Mouse (Mus musculus) midbrain, postnatal 0 days (tissue): Measurements from ENCODE around the gene Nbr1. TPM values are rescaled to one million over a fixed set of nuclear protein-coding genes. Genes with fewer than 3 reads are reported as not detected.

Source experiments
- ATAC-seq: fragments of 200-750 bp; cut with Nextera tagmentation; 2 replicates; pipeline ENCODE4 v1.8.0; 2017; ENCODE audit warnings: moderate number of reproducible peaks, mild to moderate bottlenecking, moderate TSS enrichment, moderate library complexity; ENCODE audit not compliant: low FRiP score
- DNase-seq: peaks from one replicate; pipeline ENCODE4 v3.0.0-alpha.2; 2015; ENCODE audit warnings: low spot score
- H3K27ac ChIP-seq: fragments of 300-500 bp; sonication (generic); 2 replicates; pipeline ENCODE4 v1.5.1; 2014; ENCODE audit warnings: low read depth, mild to moderate bottlenecking, low read length, mixed read lengths
- H3K27me3 ChIP-seq: fragments of 300-500 bp; sonication (generic); 2 replicates; pipeline ENCODE4 v1.6.1; 2014; ENCODE audit warnings: low read length, control low read depth, mixed read lengths; ENCODE audit not compliant: insufficient read depth
- H3K36me3 ChIP-seq: fragments of 300-500 bp; sonication (generic); 2 replicates; pipeline ENCODE4 v1.6.1; 2014; ENCODE audit warnings: low read length, control low read depth, mixed read lengths; ENCODE audit not compliant: insufficient read depth
- H3K4me1 ChIP-seq: fragments of 300-500 bp; sonication (generic); 2 replicates; pipeline ENCODE4 v1.6.1; 2014; ENCODE audit warnings: mild to moderate bottlenecking, control low read depth, antibody characterized with exemption, low read length, mixed read lengths; ENCODE audit not compliant: insufficient read depth
- H3K4me2 ChIP-seq: fragments of 300-500 bp; sonication (generic); 2 replicates; pipeline ENCODE4 v1.6.1; 2014; ENCODE audit warnings: low read depth, mild to moderate bottlenecking, low read length, mixed read lengths; ENCODE audit not compliant: poor library complexity, severe bottlenecking
- H3K4me3 ChIP-seq: fragments of 300-500 bp; sonication (generic); 2 replicates; pipeline ENCODE4 v1.5.1; 2014; ENCODE audit warnings: low read depth, mild to moderate bottlenecking, low read length, moderate library complexity
- H3K9ac ChIP-seq: fragments of 300-500 bp; sonication (generic); replicated peaks from 2 replicates; pipeline ENCODE4 v1.6.1; 2014; ENCODE audit warnings: mild to moderate bottlenecking, low read length, moderate library complexity, mixed read lengths; ENCODE audit not compliant: poor library complexity, severe bottlenecking
- H3K9me3 ChIP-seq: fragments of 300-500 bp; sonication (generic); 2 replicates; pipeline ENCODE4 v1.6.1; 2016; ENCODE audit warnings: low read length, control low read depth
- CTCF ChIP-seq: IDR thresholded peaks from 2 replicates; pipeline ENCODE4 v1.5.1; 2016; ENCODE audit warnings: antibody characterized with exemption, mild to moderate bottlenecking
- WGBS: fragments of 180-500 bp; shearing (Covaris S2); extraction: QIAGEN DNeasy Blood & Tissue Kit; methylation state at CpG from one replicate; pipeline ENCODE4 v1.1.7; 2014; 5-methylcytosine and 5-hydroxymethylcytosine counted together
- polyA plus RNA-seq: library from polyadenylated mRNA; unstranded; fragments of >200 nt; fragmentation: Nextera tagmentation; extraction: Ambion mirVana; gene quantifications from 2 replicates; pipeline ENCODE4 v1.2.1, GENCODE M21; 2015
- total RNA-seq: library from RNA; depleted of rRNA; stranded (reverse); fragments of >200 nt; gene quantifications from 2 replicates; pipeline ENCODE4 v1.2.3, GENCODE M21; 2014

The Nbr1 gene
- total and polyA plus RNA-seq, 2 experiments from 2014 or later: 56.3 to 128 TPM

DNA sequence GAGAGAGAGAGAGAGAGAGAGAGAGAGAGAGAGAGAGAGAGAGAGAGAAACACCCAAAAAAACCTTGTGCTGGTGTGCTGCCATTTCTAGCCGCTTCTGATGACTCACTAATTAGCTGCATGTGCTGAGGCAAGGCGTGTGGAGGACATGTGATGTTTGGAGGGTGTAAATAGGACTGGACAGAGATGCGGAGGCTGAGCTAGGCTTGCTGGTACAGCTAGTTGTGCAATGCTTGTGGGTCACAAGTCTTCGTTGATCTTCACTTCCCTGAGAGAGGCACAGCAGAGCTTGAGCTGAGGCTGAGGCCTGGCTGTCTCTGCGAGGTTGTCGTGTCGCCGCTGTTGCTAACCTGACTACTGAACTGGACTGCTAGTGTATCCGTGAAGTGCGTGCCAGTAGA, 35.7 kb downstream of the Nbr1 start:
- Histone ChIP-seq H3K36me3 (peaks cover 3% of the 10 kb centered on the region; the same call in 1 of the 2 replicates), H3K27me3 (no peaks in the 10 kb centered on the region), H3K4me2 (no peak overlapping the region), H3K9ac (no peak overlapping the region), H3K9me3 (no peaks in the 10 kb centered on the region), H3K4me1 (no peaks in the 10 kb centered on the region), H3K27ac (no peak overlapping the region), H3K4me3 (no peak overlapping the region)
- TF ChIP-seq CTCF: no peak
- ATAC-seq: no peak
- 89% methylated on average over 10 of the region's 10 CpGs for WGBS
- DNase-seq: no peak

DNA sequence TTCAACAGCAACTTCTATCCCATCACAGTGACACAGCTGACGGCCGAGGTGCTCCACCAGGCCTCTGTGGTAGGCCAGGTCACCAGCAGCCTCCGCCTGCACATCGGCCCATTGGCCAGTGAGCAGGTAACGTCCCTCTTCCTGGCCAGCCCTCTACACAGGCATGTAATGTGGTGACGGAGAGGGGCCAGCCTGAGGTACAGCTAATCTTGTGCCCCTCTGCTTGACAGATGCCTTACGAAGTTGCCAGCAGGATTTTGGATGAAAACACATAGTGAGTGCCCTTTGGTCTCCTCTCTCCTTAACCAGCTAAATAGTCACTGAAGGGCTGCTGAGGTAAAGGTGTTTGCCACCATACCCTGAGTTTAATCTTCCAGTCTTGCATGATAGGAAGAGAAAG, 36.9 kb downstream of the Nbr1 start:
- Histone ChIP-seq H3K27me3 (no peaks in the 10 kb centered on the region), H3K27ac (no peak overlapping the region), H3K4me3 (no peak overlapping the region), H3K4me1 (no peaks in the 10 kb centered on the region), H3K9ac (no peak overlapping the region), H3K36me3 (peaks cover 3% of the 10 kb centered on the region; the same call in 1 of the 2 replicates), H3K4me2 (no peak overlapping the region), H3K9me3 (no peaks in the 10 kb centered on the region)
- DNase-seq (no peak), ATAC-seq (no peak)
- TF ChIP-seq CTCF: no peak
- WGBS: 94% methylated on average over 7 of the region's 7 CpGs

DNA sequence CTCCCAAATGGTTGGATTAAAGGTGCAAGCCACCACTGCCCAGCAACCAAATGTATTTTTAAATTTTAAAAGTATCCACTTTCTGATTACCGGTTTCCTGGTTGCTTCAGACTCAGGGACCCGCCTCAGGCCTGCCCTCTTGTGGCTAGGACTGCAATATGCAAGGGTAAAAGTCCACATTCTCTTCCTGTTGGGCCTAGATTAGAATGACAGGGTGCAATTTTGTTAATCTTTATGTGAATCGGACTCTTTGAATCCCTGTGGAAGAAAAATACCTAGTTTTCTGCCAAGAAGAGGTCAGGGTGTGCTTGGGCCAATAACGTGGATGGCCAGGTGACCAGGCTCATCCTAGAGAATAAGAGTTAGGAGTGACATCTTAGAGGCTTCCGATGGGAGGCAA, 37.5 kb downstream of the Nbr1 start:
- no peaks in the 10 kb centered on the region for H3K27me3 ChIP-seq
- peaks cover 3% of the 10 kb centered on the region; the same call in 1 of the 2 replicates for H3K36me3 ChIP-seq
- no peak overlapping the region for H3K4me2 ChIP-seq
- ATAC-seq: no peak
- no peaks in the 10 kb centered on the region for H3K4me1 ChIP-seq
- TF ChIP-seq CTCF: peak; percentile 80
- no peak overlapping the region for H3K9ac ChIP-seq
- no peaks in the 10 kb centered on the region for H3K9me3 ChIP-seq
- no peak overlapping the region for H3K4me3 ChIP-seq
- WGBS: 27% methylated on average over 5 of the region's 5 CpGs
- peak; percentile 42 for DNase-seq
- no peak overlapping the region for H3K27ac ChIP-seq

DNA sequence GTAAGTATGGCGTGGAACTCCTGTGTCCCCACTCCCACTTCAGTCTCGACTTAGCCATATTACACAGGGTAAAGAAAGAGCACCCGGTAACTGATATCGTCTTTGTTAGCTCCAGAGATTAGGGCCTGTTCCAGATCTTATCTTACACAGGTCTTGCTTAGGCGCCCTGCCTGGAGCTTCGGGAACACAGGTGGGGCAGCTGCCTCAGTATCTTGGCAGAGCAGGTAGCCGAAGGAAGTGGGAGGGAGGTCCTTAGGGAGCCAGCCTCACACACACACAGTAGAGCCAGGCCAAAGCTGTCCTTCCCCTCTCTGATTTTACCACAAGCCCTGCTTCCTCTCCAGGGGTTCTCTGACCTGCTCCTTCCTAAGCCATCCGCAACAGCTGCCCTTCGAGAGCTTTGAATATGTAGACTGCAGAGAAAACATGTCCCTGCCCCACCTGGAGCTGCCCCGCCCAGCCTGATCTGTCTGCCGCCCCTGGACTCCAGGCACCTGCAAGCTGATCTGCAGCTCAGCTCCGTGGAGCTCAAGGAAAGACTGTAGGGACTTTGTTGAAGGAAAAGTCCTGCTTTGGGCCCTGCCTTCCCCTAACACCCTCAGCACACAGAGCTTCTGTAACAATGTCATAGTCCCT, 38.2 kb downstream of the Nbr1 start:
- 82% methylated on average over 12 of the region's 12 CpGs for WGBS
- TF ChIP-seq CTCF: no peak
- Histone ChIP-seq H3K36me3 (peaks cover 3% of the 10 kb centered on the region; the same call in 1 of the 2 replicates), H3K4me3 (no peak overlapping the region), H3K9me3 (no peaks in the 10 kb centered on the region), H3K27me3 (no peaks in the 10 kb centered on the region), H3K9ac (no peak overlapping the region; the same call in 1 of the 2 replicates), H3K4me1 (no peaks in the 10 kb centered on the region), H3K27ac (no peak overlapping the region), H3K4me2 (no peak overlapping the region)
- DNase-seq: no peak
- ATAC-seq: no peak

DNA sequence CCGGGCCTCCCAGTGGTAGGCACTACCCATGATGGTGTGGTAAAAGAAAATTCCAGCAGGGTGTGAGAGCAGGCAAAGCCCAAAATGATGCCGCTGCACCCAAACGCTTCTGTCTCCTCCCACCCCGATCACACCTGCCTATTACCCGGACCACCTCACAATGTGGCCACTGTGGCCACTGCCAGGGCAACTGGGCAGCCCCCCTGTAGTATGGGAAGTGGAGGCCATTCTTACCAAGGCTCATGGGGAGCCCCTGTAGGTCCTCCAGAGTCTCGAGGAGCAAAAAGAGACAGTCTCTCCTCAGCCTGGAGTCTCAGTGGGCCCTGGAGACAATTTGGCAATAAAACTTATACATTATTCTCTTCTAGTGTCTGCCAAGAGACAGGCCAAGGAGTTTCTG, 47.2 kb downstream of the Nbr1 start, which contains the start of gene Gm11634:
TSS of gene Gm11634 (minus strand) at position 101 of the 400 bp plus-strand sequence.
- Histone ChIP-seq H3K4me3 (no peak within 1 kb of the TSS), H3K9me3 (no peaks in the 10 kb centered on the region), H3K9ac (no peak within 1 kb of the TSS), H3K4me1 (no peaks in the 10 kb centered on the region), H3K27ac (no peak within 1 kb of the TSS), H3K36me3 (no peaks in the 10 kb centered on the region), H3K4me2 (no peak within 1 kb of the TSS), H3K27me3 (no peaks in the 10 kb centered on the region)
- DNase-seq (no peak), ATAC-seq (no peak)
- no peak for TF ChIP-seq CTCF
- WGBS: 89% methylated on average over 6 of the region's 6 CpGs

DNA sequence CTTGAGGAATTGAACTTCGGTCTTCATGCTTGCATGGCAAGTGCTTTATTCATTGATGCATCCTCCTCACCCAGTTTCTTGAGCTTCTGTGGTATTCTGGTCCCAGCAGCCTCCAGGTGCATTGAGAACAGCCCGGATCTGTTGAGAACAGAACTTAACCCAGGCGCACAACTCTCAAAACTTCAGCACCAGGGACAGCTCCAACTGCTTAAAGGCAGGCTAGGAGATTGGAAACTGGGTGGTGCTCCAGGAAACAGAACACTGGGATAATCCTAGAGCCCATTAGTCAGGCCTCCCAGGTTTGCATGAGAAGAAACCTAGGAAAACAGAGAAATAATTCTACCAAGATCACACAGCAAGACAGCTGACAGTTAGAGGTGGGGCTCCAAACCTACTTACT, 50.5 kb downstream of the Nbr1 start:
- ATAC-seq: no peak
- Histone ChIP-seq H3K9me3 (no peaks in the 10 kb centered on the region), H3K36me3 (no peaks in the 10 kb centered on the region), H3K9ac (no peak overlapping the region), H3K27me3 (no peaks in the 10 kb centered on the region), H3K4me2 (no peak overlapping the region), H3K4me3 (no peak overlapping the region), H3K27ac (no peak overlapping the region), H3K4me1 (no peaks in the 10 kb centered on the region)
- no peak for TF ChIP-seq CTCF
- DNase-seq: peak; percentile 47
- WGBS: 18% methylated on average over 3 of the region's 3 CpGs
